Mouse (Mus musculus) left cerebral cortex, postnatal 25 days (tissue): ENCODE data around the gene Pde4d. TPM values are rescaled to one million over a fixed set of nuclear protein-coding genes. Genes with fewer than 3 reads are reported as not detected.

Experiments used
- DNase-seq, 2 experiments: peaks; one replicate each; pipeline ENCODE4 v3.0.0; 2022; ENCODE audit warnings: low spot score in 2 of 2, mixed read lengths in 1 of 2
- intact Hi-C: fragments of 180-260 bp; cut with DNase I; formaldehyde crosslinking; loops from one replicate; pipeline ENCODE4 v1.15.1; 2025
- total RNA-seq, 2 experiments: library from RNA; stranded (reverse); gene quantifications; 2 replicates each; pipeline ENCODE4 v1.2.3; 2021

The Pde4d gene
- total RNA-seq, 2 experiments from 2014 or later = 108 to 116 TPM

DNA sequence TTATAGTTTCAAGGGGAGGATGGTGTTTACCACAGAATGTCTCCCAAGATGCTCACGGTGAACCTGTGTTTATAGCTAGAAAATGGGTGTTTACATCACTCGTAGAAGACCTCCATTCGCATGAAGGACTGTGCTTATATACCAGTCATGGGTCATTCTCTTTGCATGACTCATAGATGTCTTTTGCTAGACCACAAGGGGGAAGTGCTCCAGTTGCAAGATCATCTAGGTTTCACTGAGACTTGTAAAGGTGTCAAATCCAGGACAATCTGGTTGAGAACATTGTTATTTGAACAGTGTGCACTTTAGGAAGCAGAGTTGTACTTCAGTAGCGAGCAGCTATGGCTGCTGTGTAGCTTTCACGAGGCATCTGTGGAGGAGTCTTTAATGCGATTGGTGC lies 35.3 kb downstream of the Pde4d start:
- no peak for DNase-seq
- intact Hi-C loops = no loop called here

GRCm38 (mm10) chr13:108487066-108487465 lies 37.3 kb downstream of the Pde4d start:
- intact Hi-C loops = no loop called here
- no peak for DNase-seq

DNA sequence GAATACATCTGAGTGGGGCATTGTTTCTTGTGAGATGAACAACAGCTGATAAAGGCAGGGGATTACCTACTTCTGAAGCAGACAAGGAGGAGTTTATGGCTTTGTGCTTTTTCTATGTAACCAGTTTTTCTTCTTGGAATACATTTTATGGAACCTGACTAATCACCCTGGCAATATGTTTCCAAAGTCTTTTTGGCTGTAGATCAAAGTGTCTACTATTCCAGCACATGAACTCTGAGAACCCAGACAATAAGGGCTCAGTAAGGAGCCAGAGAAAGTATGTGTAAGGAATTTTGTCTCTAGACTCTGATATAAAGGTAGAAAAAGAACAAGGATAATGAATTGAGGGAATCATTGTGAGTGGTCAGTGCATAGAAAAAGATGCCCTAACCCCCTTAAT lies 40.1 kb downstream of the Pde4d start:
- intact Hi-C loops = no loop called here
- DNase-seq = no peak

- intact Hi-C loops = no loop called here
- DNase-seq = no peak
These were observed 41.1 kb downstream of the Pde4d start for GRCm38 (mm10) chr13:108490872-108491271.

- intact Hi-C loops = no loop called here
- DNase-seq = no peak
These were observed 43.1 kb downstream of the Pde4d start for GRCm38 (mm10) chr13:108492886-108493285.

- no peak for DNase-seq
- intact Hi-C loops = no loop called here
These were observed 44.6 kb downstream of the Pde4d start for GRCm38 (mm10) chr13:108494365-108494764.

GRCm38 (mm10) chr13:108497768-108498167 lies 48.0 kb downstream of the Pde4d start:
- DNase-seq = no peak
- intact Hi-C loops = no loop called here

DNA sequence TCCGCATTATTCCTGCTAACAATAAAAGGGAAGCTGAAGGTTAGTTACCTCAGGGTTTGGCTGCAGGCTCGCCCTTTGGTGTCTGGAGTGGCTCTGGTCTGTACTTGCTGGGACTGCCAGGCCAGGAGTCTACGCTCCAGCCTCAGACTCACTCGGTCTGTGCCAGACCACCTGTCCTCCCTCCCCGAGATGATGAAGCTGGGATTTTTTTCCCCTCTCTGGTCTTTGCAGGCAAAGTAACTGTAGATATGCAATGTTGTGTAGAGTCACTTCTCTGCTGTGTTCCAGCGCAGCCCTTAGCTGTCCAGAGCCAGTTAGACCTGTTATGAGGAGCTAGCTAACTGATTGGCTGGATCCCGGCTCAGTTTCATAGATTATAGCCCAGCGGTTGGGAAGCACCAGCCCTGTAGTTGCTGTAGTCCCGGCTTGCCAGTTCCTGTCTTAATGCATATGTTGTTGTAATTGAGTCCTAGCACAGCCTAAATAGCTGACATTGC lies 48.5 kb downstream of the Pde4d start:
- intact Hi-C loops = no loop called here
- DNase-seq = peak in 1 of 2 experiments; percentile 23

- intact Hi-C loops = no loop called here
- DNase-seq = no peak
These were observed 49.1 kb downstream of the Pde4d start for GRCm38 (mm10) chr13:108498773-108499313.

- intact Hi-C loops = no loop called here
- peak in 1 of 2 experiments; percentile 39 for DNase-seq
These were observed 51.6 kb downstream of the Pde4d start for GRCm38 (mm10) chr13:108501386-108501785.

DNA sequence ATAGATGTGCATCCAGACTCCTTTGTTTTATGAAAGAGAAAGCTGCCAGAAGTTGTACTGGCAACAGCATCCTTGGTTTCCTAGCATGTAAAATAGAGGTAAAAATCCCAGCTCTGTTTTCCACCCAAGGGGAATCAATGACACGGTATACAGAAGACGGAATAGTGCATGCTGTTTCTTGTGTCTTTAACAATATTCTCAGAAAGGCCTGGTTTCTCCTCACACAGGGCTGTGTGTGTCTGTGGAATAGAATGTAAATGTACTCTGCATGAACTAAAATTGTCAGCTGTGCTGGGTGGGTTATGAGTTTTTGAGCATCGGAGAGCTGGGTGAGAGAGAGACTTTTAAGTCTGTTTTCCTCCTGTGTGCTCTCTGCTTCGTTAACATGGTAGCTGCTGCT lies 74.8 kb downstream of the Pde4d start:
- intact Hi-C loops = no loop called here
- no peak for DNase-seq

- peak in 1 of 2 experiments; percentile 60 for DNase-seq
- intact Hi-C loops = loop anchor here (5.0 kb wide), 1 partner anchor 78 kb away; the partner anchor contains the start of gene Pde4d
These were observed 75.2 kb downstream of the Pde4d start for GRCm38 (mm10) chr13:108524969-108525368.

DNA sequence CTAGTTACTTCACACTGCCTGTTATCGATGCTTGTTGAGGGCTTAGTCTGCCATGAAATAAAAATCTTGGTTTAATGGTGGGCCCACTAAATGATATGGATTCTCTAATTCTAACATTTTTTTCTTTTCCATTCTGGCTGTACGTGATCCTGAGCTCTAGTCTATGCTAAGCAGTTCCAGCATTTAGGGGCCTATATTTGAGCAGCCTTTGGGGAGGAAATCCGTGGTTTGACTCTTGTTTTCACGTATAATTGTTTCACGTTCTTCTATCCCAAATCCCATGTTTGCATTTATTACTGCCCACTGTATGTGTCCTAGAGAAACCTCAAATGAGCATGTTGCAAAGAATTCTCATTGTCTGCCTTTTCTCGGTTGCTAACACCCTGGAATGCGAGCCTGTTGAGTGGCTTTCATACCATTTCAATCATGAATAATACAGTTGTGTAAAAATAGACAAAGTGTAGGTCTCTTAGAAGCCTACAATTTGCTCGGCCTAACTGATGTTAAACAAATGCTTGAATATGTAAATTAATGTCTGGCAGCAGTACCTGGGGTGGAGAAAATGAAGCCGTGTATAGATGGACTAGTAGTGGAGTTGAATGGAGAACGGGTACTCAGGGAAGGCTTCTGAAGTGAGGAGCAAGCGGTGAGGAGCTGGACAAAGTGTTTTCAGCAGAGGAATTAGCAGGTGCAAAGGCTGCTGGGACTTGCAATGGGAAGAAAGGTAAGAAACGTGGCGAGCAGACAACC lies 76.7 kb downstream of the Pde4d start:
- intact Hi-C loops = loop anchor here (5.0 kb wide), 1 partner anchor 79 kb away; the partner anchor contains the start of gene Pde4d
- DNase-seq = peak in 1 of 2 experiments; percentile 50

GRCm38 (mm10) chr13:108527090-108527770 lies 77.5 kb downstream of the Pde4d start:
- intact Hi-C loops = loop anchor here (5.0 kb wide), 1 partner anchor 80 kb away; the partner anchor contains the start of gene Pde4d
- DNase-seq = peak in 1 of 2 experiments; percentile 60

GRCm38 (mm10) chr13:108528343-108528742 lies 78.6 kb downstream of the Pde4d start:
- intact Hi-C loops = loop anchor here (5.0 kb wide), 1 partner anchor 81 kb away; the partner anchor contains the start of gene Pde4d
- DNase-seq = no peak

DNA sequence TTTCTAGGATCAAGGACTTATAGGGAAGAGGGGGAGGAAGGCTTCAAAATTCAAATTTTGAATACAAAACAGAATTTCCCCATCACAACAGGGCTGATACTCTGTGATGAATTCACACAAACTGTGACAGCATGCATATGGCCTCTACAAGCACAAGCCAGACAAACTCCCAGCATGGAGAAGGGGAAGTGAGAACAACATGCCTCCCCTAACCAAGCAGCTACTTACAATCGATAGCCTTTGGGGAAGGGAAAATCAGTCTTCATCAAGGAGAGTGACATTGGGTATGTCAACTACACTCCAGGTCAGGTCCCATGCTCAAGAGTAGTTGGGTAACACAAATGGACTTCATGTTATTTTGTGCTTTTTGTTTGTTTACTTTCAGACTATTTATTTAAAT lies 83.1 kb downstream of the Pde4d start:
- DNase-seq = no peak
- intact Hi-C loops = no loop called here

- no peak for DNase-seq
- intact Hi-C loops = no loop called here
These were observed 86.7 kb downstream of the Pde4d start for GRCm38 (mm10) chr13:108536436-108536835.

GRCm38 (mm10) chr13:108536951-108537350 lies 87.2 kb downstream of the Pde4d start:
- DNase-seq = no peak
- intact Hi-C loops = no loop called here

DNA sequence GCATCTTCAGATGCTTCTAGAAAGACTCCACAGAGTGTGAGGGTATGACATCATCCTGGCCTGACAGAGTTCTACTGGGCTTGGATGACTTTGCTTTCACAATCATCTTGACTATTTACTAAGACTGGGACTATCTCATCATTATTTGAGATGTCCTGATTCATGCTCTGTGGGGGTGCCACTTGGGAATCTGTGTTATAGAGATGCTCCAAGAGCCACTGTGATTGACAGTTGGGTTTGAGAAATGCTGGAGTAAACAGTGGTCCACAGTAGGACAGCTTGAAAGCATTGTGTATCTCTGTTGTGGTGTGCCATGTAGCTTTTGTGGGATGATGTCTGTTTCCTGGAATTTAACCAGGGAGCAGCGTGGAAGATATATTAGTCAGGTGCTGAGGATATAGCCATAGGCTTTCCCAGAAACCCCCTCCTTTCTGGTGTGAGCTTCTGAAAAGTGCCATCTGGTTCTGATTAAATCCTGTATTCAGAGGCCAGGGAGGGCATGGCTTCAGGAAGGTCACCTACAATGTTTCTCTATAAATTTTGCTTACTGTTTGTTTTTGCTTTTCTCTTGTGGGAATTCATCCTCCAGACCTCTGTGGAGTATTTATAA lies 89.1 kb downstream of the Pde4d start:
- intact Hi-C loops = no loop called here
- DNase-seq = no peak

DNA sequence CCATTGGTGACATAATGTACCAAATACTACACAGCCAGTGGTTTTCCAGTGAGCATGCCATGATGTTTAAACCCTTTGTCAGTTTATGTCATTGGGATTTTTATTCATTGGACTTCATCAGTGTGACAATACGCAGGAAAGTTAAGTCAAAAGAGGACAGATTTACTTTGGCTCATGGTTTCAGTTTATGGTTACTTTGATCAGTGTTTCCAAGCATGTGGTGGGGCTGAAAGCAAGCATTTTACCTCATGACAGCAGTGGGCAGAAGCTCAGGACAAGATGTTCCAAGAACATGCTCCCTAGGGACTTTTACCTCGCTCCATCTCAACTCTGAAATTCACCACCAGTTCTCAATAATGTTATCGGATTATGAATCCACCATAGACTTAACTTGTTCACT lies 91.7 kb downstream of the Pde4d start:
- intact Hi-C loops = no loop called here
- no peak for DNase-seq
